Mouse (Mus musculus): ENCODE data around the gene Rheb.

DNA sequence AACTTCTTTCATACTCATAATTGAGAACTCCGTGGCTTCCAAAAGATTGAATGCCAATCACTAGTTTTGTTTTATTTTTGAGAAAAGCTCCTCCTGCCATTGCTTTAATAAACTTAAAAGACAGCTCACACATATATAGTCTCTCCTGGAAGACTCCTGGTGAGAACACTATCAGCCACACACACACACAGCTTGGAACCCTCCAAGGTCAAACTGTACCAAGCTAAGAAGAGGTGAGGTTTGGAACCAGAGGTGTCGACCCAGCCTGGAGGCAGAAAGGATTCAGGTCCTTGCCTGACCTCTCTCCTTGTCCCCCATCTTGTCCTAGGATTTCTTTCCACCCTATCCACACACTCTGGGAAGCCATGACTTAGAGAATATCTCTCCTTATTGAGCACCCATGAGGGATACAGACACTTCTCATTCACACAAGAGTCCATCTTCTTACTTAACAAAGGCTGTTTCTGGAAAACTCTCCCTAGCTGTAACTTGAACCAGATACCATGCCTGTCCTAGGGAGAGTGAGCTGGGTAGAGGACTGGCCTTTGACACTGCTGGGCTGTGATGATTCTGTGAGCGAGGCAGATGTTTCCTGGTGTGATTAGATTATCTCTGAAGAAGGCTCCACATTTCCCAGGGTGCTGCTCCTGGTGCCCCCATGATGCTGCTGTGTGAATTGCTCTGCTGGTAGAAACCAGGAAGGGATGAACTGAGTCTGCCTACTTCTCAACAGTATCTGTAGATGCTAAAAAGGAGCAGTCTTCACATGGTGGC, 12.6 kb upstream of the Rheb start:
- TF ChIP-seq MAZ (IDR thresholded peaks at IDR 0.05; ENCODE audit: low read depth, low read length): no peak
- no peak for TF ChIP-seq E2F4 (IDR thresholded peaks at IDR 0.05; ENCODE audit: insufficient replicate concordance, low read depth, low read length)
- no peak for TF ChIP-seq USF1 (IDR thresholded peaks at IDR 0.05; ENCODE audit: low read depth, low read length)
- TF ChIP-seq EP300 (IDR thresholded peaks at IDR 0.05; ENCODE audit: low read length): no peak
- TF ChIP-seq POLR2A (IDR thresholded peaks at IDR 0.05; ENCODE audit: low read depth, low read length): no peak
- no peak for TF ChIP-seq NRF1 (IDR thresholded peaks at IDR 0.05; ENCODE audit: low read depth, low read length)
- TF ChIP-seq TBP (conservative IDR thresholded peaks at IDR 0.05; ENCODE audit: low read depth, low read length): no peak
- no peak for TF ChIP-seq UBTF (IDR thresholded peaks at IDR 0.05; ENCODE audit: low read depth, low read length)
- TF ChIP-seq CTCF (conservative IDR thresholded peaks at IDR 0.05 in 1 of 2, IDR thresholded peaks at IDR 0.05 in 1 of 2; ENCODE audit: low read depth in 2 of 2, low read length in 2 of 2): no peak
